Mouse (Mus musculus): ENCODE data around the gene Kcnip2.

DNA sequence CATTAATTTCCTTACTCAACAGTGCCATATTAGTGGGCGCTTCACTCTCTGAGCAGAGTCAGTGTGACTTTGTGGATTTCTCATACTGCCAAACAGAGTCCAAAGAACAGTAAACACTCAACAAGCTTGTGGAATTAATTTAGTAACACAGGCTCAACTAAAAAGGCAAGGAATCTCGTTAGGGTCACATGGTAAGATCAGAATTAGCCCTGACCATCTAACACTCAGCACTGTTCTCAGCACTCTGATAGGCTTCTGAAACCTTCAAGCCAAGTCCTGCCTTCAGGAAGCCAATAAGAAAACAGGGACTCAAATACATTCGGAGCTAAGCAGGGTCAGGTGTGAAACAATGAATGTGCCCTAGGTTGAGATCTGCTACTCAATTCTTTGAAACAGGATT lies 10.3 kb upstream of the Kcnip2 start:
- TF ChIP-seq CTCF (IDR thresholded peaks at IDR 0.05; ENCODE audit: low read depth) (no peak), EP300 (IDR thresholded peaks at IDR 0.05; ENCODE audit: low read depth) (no peak)

Data from heart, postnatal 0 days (tissue).